Mouse (Mus musculus) telencephalon, adult 2 months (tissue): ENCODE data around the gene Otogl.
A peak's percentile ranks its signal among the peaks of the same experiment; 100 is the strongest.
"Not testable (repeated sequence)": the region's sequence is repeated elsewhere in the genome, so short reads cannot be mapped to it uniquely, and the experiment has no call there.

Experiments
- DNase-seq: peaks from one replicate; pipeline ENCODE4 v3.0.0-alpha.2; 2011; ENCODE audit warnings: low read depth, low spot score

The Otogl gene

DNA sequence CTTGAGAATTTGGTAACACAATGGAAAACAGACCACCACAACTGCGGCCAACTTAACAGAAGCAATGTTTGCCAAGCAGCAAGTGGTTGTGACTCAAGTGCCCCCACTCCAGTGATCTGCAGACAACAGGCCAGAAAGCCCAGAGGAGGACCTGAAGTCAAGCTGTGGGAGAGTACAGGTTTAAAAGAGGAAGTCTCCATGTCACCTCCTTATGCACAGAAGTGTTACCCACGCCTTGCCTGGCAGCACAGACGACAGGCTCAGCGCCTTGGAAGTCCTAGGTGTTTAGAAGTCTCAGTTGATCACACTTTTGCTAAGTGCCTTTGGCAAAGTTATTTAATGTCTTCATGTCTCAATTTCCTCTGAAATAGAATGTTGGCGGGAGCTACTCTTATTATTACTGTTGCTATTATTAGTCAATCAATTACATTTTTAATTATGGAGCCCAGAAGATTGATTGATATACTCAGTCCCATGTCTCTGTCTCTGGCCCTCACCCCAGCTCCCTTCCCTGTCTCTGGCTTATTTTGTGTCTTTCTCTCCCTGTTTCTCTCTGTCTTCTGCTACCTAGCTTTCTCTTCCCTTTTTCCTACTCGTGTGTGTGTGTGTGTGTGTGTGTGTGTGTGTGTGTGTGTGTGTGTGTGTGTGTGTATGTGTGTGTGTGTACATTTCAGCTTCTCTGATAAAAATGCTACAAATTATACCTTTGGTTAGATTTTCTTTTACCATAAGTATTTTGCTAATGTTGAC lies 101.1 kb downstream of the Otogl start:
- no peak for DNase-seq

DNA sequence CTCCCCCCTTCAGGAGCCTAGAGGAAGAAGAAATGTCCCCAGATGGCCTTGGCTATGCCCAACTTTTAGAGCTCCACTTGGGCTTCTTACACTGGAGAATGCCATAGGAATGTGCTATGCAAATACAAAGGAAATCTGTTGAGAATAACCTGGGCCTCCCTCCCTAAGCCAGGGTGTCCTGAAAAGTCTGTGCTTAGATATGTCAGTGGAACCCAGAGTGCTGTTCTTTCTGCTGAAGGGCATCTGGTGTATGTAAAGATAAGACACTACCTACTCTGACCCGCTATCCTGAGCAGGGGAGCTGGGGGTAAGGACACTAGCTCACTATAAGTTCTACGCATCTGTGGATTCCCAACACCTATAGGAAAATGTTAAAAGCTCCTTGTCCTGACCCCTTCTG lies 106.7 kb downstream of the Otogl start:
- DNase-seq = no peak

DNA sequence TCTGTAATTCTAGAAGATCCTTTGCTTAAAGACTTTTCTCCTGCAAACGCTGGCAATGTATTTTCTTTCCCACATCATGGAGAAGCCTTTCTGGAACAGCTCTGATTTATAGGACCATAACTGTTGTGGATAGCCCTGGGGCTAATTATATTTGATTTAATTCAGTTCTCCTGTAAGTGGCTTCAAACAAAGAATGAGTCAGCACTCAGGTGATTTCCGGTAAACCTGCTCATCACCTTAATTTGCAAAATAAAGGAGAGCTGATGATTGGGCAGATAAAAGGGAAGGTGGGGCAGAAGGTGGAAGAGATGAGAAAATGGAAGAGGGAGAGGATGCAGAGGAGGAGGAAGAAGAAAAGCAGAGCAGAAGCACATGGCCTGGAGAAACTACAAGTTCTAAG lies 107.6 kb downstream of the Otogl start:
- not testable (repeated sequence) for DNase-seq

- peak; percentile 33 for DNase-seq
Observed at GRCm38 (mm10) chr10:107799671-107800353, 112.1 kb downstream of the Otogl start.

DNA sequence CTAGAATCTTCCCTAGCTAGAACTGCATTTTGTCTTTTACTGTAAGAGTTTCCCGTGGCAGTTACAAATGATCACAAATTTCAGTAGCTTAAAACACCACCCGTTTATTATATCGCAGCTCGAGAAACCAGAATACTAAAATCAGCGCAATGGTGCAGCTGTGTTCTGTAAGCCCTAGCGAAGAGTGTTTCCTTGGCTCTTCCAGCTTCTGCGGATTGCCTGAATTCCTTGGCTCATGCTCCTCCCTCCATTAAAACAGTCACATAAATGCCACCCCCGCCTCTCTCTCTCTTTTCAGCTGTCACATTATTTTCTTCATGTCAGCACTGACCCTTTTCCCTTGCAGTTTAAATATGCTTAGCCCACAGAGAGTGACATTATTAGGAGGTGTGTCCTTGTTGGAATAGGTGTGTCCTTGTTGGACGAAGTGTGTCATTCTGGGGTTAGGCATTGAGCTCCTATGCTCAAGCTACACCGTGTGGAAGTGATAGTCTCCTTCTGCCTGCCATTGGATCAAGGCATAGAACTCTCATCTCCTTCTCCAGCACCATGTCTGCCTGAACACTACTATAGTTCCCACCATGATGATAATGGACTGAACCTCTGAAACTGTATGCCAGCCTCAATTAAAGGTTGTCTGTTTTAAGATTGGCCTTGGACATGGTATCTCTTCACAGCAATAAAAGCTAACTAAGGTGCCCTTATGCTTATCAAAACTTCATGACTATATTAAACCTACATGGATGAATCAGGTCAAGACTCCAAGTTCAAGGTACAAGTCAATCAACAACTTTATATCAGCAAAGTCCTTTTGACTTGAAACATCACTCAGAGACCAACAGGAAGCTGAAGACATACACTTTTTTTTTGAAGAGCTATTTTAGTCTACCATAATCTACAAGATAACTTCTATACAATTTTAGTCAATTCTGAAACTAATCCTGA lies 116.8 kb downstream of the Otogl start:
- no peak for DNase-seq

GRCm38 (mm10) chr10:107792491-107792890 lies 119.4 kb downstream of the Otogl start:
- DNase-seq = no peak

- DNase-seq = no peak
Observed at GRCm38 (mm10) chr10:107779548-107779947, 132.4 kb downstream of the Otogl start.

DNA sequence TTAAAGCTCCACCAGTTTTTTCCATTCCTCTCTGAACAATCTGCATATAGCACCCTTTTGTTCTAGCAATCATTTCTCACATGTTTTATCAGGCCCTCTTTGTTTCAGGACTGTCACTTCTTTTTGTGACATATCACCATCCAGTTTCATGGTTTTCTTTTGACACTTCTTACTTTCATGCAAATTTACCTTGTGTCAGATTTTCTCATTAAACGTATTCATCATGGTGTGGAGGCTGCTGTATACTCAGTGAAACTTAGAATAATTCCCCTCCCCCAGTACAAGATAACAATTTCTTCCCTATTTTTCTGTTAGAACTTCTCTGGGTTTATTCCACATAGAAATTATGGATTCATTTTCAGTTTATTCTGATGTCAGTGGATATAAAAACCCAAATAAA lies 152.3 kb downstream of the Otogl start:
- no peak for DNase-seq

GRCm38 (mm10) chr10:107753471-107753870 lies 158.5 kb downstream of the Otogl start:
- no peak for DNase-seq

- DNase-seq = peak; percentile 84
Observed at GRCm38 (mm10) chr10:107752351-107753143, 159.4 kb downstream of the Otogl start.

DNA sequence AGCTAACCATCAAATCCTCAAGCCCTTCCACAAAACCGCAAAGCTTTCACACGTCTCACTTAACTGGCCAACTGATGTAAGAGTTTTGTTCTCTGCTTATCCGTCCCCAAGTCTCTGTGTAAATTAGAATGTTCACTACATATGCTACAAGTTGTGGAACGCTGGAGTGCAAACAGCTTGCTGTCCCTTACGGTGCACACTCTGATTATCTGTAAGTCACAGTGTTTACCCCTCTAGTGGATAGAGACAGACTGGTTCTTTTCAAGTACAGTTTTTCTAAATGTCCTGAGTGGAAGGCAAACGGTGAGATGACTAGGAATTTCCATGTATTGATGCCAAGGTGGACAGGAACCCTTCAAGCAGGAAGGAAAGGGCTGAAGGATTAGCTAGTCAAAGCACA lies 160.0 kb downstream of the Otogl start:
- DNase-seq = peak; percentile 12

- DNase-seq = peak; percentile 39
Observed at GRCm38 (mm10) chr10:107747566-107747965, 164.4 kb downstream of the Otogl start.

GRCm38 (mm10) chr10:107746717-107747116 lies 165.2 kb downstream of the Otogl start:
- DNase-seq = no peak

GRCm38 (mm10) chr10:107739815-107740214 lies 172.1 kb downstream of the Otogl start:
- no peak for DNase-seq

GRCm38 (mm10) chr10:107737743-107738142 lies 174.2 kb downstream of the Otogl start:
- peak; percentile 46 for DNase-seq

- peak; percentile 10 for DNase-seq
Observed at GRCm38 (mm10) chr10:107735448-107735847, 176.5 kb downstream of the Otogl start.

- no peak for DNase-seq
Observed at GRCm38 (mm10) chr10:107734327-107734726, 177.6 kb downstream of the Otogl start.

DNA sequence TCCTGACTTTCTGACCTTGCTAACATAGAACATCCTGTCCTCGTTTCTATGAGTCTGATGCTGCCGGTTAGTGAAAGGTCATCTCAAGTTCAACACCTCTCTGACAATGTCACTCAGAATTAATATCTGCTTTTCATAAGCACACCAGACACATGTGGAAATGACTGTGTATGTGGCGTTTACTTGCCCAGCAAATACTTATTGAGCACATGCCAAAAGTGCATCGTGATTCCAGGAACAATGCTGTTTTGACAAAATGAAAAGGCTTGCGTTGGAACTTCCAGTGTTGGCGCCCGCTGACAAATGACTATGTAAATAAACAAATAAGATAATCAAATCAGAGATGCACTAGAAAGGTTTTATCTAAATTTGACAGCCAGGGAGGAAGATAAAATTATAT lies 186.3 kb downstream of the Otogl start:
- no peak for DNase-seq

- DNase-seq = no peak
Observed at GRCm38 (mm10) chr10:107719806-107720205, 192.1 kb downstream of the Otogl start, which contains the start of gene Ptprq. TSS of gene Ptprq (minus strand) at chr10:107720051.
